Mouse (Mus musculus) intestine, embryonic 16.5 days (tissue): ENCODE data around the gene Camta1. TPM values are rescaled to one million over a fixed set of nuclear protein-coding genes. Genes with fewer than 3 reads are reported as not detected.

Experiments used
- ATAC-seq: fragments of 200-750 bp; cut with Nextera tagmentation; 2 replicates; pipeline ENCODE4 v1.8.0; 2017; ENCODE audit warnings: moderate TSS enrichment, moderate library complexity
- H3K27ac ChIP-seq: fragments of 300-500 bp; sonication (generic); 2 replicates; pipeline ENCODE4 v1.5.1; 2014; ENCODE audit warnings: mild to moderate bottlenecking, low read length
- H3K27me3 ChIP-seq: fragments of 300-500 bp; sonication (generic); replicated peaks from 2 replicates; pipeline ENCODE4 v1.6.1; 2014; ENCODE audit warnings: low read length, control low read depth, mixed read lengths; ENCODE audit not compliant: control insufficient read depth, insufficient read depth
- H3K36me3 ChIP-seq: fragments of 300-500 bp; sonication (generic); 2 replicates; pipeline ENCODE4 v1.6.1; 2014; ENCODE audit warnings: low read length, control low read depth; ENCODE audit not compliant: control insufficient read depth, insufficient read depth
- H3K4me1 ChIP-seq: fragments of 300-500 bp; sonication (generic); 2 replicates; pipeline ENCODE4 v1.6.1; 2014; ENCODE audit warnings: low read length, control low read depth, mixed read lengths; ENCODE audit not compliant: control insufficient read depth, insufficient read depth
- H3K4me2 ChIP-seq: fragments of 300-500 bp; sonication (generic); 2 replicates; pipeline ENCODE4 v1.6.1; 2014; ENCODE audit warnings: low read depth, low read length, control low read depth
- H3K4me3 ChIP-seq: fragments of 300-500 bp; sonication (generic); 2 replicates; pipeline ENCODE4 v1.5.1; 2014; ENCODE audit warnings: mild to moderate bottlenecking, low read length
- H3K9ac ChIP-seq: fragments of 300-500 bp; sonication (generic); 2 replicates; pipeline ENCODE4 v1.6.1; 2014; ENCODE audit warnings: low read depth, low read length
- H3K9me3 ChIP-seq: fragments of 300-500 bp; sonication (generic); 2 replicates; pipeline ENCODE4 v1.6.1; 2016; ENCODE audit warnings: low read length, control low read depth; ENCODE audit not compliant: control insufficient read depth
- WGBS: fragments of 180-500 bp; shearing (Covaris S2); extraction: QIAGEN DNeasy Blood & Tissue Kit; methylation state at CpG from one replicate; pipeline ENCODE4 v1.1.7; 2014; 5-methylcytosine and 5-hydroxymethylcytosine counted together
- polyA plus RNA-seq: library from polyadenylated mRNA; unstranded; fragments of >200 nt; fragmentation: Nextera tagmentation; extraction: Ambion mirVana; gene quantifications from 2 replicates; pipeline ENCODE4 v1.2.1, GENCODE M21; 2015

Camta1 gene
- polyA plus RNA-seq, 1 experiment from 2014 or later, result 69.1 TPM

DNA sequence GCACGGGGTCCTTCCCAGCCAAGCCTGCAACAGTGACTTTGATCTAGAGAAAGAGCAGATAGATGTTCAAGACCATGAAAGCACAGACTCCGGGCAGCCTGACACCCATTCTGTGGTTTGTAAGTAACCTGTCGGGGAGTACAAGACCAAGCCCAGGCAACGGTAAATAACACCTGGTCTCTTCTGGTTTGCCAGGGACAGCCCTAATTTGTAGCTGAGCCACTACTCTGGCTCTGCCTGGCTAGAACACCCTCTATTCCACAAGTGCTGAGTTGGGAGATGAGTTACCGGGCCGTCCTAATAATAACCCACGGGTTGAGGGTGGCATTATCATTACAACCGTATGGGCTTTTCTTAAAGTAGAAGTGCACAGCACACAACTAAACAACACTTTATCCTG, 954.6 kb downstream of the Camta1 start:
- Histone ChIP-seq H3K9me3 (no peaks in the 10 kb centered on the region), H3K36me3 (peaks cover 13% of the 10 kb centered on the region; the same call in 1 of the 2 replicates), H3K9ac (no peak overlapping the region), H3K27ac (no peak overlapping the region), H3K4me2 (no peak overlapping the region), H3K4me3 (no peak overlapping the region), H3K4me1 (peaks cover 6% of the 10 kb centered on the region), H3K27me3 (no peaks in the 10 kb centered on the region)
- WGBS, result 87% methylated on average over 8 of the region's 8 CpGs
- no peak for ATAC-seq

DNA sequence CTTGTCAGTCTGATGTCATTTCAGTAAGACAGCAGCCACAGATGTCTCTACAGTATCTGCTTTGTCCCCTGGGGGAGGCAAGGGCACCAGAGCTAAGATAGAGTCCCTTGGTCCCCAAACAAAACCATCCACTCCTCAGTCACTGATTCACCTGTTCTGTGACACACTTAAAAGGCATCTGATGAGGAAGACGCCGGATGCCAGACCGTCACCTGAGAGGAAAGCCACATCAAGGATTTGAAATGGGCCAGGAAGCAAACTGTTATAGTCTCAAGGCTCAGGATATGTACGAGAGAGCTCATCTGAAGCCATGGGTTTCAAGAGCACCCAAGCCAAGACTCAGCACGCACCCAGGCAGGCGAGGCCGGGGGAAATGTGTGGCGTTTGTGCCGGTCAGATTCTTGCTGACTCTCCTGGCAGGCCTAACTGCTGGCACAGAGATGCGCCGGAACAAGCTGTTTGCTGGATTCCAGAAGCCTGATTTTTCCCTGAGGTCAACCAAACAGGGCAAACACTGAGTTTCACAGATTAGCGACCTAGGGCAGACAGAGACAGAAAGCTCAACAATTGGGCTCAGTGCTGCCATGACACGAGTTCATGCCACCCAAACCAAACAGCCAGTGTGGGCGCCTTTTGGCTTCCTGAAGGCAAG, 958.5 kb downstream of the Camta1 start:
- 94% methylated on average over 14 of the region's 14 CpGs for WGBS
- Histone ChIP-seq H3K9ac (no peak overlapping the region), H3K4me3 (no peak overlapping the region), H3K27me3 (no peaks in the 10 kb centered on the region), H3K9me3 (no peaks in the 10 kb centered on the region), H3K4me1 (no peaks in the 10 kb centered on the region), H3K4me2 (no peak overlapping the region), H3K36me3 (peaks cover 21% of the 10 kb centered on the region), H3K27ac (no peak overlapping the region)
- ATAC-seq, result no peak

DNA sequence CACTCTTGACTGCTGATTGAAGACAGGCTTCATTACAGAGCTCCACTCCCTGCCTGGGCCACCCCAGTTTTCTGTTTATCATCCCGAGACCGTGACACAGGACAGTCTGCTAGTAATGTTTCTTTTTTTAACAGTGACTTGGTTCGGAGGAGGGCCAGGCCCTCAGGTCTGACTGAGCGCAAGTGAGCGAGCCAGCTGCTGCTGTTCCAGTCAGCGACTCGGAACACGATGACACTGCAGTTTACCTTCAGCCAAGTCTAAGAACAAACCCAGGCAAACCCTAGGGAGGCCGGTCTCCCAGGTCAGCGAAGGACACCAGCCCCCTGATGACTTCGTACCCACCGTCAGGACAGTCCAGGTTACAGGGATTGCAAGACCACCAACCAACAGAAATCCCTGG, 959.6 kb downstream of the Camta1 start:
- no peak overlapping the region for H3K4me2 ChIP-seq
- no peak overlapping the region for H3K4me3 ChIP-seq
- H3K27me3 ChIP-seq, result no peaks in the 10 kb centered on the region
- no peak overlapping the region for H3K27ac ChIP-seq
- H3K4me1 ChIP-seq, result no peaks in the 10 kb centered on the region
- ATAC-seq, result no peak
- no peaks in the 10 kb centered on the region for H3K9me3 ChIP-seq
- WGBS, result 89% methylated on average over 12 of the region's 12 CpGs
- H3K9ac ChIP-seq, result no peak overlapping the region
- H3K36me3 ChIP-seq, result peaks cover 21% of the 10 kb centered on the region

DNA sequence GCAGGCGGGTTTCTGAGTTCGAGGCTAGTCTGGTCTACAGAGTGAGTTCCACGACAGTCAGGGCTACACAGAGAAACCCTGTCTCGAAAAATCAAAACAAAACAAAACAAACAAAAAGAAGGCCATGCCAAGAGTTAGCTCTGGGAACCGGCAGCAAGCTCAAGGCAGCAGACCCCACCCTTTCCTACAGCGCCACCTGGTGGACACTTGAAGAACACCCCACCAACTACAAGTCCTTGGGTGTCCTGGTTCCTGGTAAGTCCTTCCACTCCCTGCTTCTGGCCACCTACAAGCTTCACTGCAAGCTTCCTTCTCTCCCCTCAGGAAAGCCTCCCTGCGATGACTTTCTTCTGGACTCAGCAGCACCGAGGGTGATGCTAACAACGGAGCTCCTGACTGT, 960.0 kb downstream of the Camta1 start:
- WGBS, result 51% methylated on average over 9 of the region's 9 CpGs
- H3K4me1 ChIP-seq, result no peaks in the 10 kb centered on the region
- no peak overlapping the region for H3K9ac ChIP-seq
- H3K27ac ChIP-seq, result no peak overlapping the region
- ATAC-seq, result peak; percentile 44; the same call in 1 of the 2 replicates
- H3K4me3 ChIP-seq, result no peak overlapping the region
- peaks cover 21% of the 10 kb centered on the region for H3K36me3 ChIP-seq
- H3K9me3 ChIP-seq, result no peaks in the 10 kb centered on the region
- no peaks in the 10 kb centered on the region for H3K27me3 ChIP-seq
- H3K4me2 ChIP-seq, result no peak overlapping the region

DNA sequence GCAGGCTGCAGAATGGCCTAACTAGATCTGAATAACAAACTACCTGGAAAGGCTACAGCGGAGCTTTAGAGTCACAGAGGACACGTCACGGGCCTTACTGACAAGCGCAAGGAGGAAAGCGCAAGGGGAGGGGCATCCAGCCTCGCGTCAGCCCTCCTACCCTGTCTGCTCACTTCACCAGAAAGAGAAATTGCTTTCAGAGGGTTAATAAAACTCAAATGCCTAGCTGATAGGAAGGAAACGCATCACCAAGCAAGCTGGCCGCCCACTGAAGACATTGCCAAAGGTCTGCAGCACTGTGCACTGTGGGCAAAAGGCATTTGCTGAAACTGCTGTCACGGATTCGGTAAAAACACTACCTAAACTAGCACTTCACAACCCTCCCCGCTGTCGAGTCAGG, 961.2 kb downstream of the Camta1 start:
- no peak overlapping the region for H3K27ac ChIP-seq
- H3K4me1 ChIP-seq, result peaks cover 3% of the 10 kb centered on the region; the same call in 1 of the 2 replicates
- H3K9ac ChIP-seq, result no peak overlapping the region
- H3K27me3 ChIP-seq, result no peaks in the 10 kb centered on the region
- peaks cover 21% of the 10 kb centered on the region for H3K36me3 ChIP-seq
- no peak overlapping the region for H3K4me2 ChIP-seq
- no peak overlapping the region for H3K4me3 ChIP-seq
- no peak for ATAC-seq
- no peaks in the 10 kb centered on the region for H3K9me3 ChIP-seq
- 93% methylated on average over 13 of the region's 13 CpGs for WGBS

DNA sequence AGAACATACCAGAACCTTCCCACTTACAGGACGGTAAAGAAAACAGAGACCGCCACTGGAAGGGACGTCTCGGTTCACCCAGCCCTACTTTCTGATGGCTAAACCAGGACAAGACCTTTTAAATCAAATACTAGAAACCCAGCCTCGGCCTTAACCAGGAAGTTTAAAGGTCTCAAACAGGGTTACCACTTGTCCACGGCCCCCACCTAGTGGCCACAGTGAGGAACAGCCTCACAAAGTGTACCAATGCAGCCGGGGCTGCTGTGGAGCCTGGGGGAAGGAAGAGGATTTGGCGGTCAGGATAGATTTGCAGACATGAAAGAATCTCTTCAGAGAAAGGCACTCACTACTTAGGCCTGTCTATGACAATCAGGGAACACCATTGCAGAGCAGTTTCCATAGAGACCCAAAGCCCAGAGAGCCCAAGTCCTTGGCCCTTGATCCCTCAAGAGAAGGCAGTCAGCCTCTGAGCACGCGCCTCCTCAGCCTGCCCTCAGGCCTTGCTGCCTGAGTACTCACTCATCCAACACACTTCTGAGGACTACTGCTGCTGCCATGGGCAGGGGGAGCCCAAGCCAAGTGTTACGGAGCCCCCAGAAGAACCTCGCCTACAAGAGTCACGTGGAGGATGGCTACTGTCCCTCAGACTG, 962.8 kb downstream of the Camta1 start:
- peak; percentile 67 for ATAC-seq
- Histone ChIP-seq H3K4me2 (no peak overlapping the region), H3K4me1 (peaks cover 5% of the 10 kb centered on the region), H3K9ac (no peak overlapping the region), H3K27me3 (no peaks in the 10 kb centered on the region), H3K4me3 (no peak overlapping the region), H3K36me3 (peaks cover 21% of the 10 kb centered on the region), H3K9me3 (no peaks in the 10 kb centered on the region), H3K27ac (no peak overlapping the region)
- WGBS, result 50% methylated on average over 13 of the region's 13 CpGs

DNA sequence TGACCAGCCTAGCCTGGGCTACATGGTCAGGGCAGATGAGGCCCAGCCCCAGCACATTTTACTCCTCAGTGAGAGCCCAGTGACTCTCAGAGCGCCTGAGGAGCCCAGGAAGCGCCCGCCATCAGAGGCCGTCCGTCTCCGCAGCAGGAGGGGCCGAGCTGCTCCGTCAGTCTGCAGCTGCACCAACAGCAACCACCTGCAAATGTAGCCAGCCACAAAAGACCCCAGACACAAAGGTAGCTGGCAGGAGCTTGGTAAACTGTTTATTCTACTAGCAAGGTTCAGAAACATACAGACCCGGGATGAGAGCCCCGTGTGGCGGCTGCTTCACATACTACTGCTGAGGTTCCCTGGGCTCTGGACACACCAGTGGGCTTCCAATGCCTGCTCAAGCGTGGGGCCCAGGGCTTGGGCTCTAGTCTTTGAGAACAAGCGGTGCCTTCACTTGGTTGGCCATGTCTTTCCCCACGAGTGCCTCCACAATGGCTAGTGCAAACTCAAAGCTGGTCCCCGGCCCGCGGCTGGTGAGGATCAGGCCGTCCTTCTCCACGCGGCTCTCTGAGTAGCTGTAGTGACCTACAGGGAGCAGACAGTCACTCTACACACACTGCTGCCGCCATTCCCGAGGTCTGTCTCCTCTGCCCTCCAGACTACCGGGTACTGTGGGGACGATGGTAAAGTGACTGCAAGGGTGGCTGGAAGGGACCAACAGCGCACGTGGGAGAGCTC, 964.6 kb downstream of the Camta1 start:
- no peak overlapping the region for H3K27ac ChIP-seq
- no peak overlapping the region for H3K4me3 ChIP-seq
- H3K27me3 ChIP-seq, result no peaks in the 10 kb centered on the region
- peaks cover 5% of the 10 kb centered on the region for H3K4me1 ChIP-seq
- H3K4me2 ChIP-seq, result no peak overlapping the region
- no peaks in the 10 kb centered on the region for H3K9me3 ChIP-seq
- no peak overlapping the region for H3K9ac ChIP-seq
- WGBS, result 93% methylated on average over 26 of the region's 26 CpGs
- H3K36me3 ChIP-seq, result peaks cover 15% of the 10 kb centered on the region
- no peak for ATAC-seq

DNA sequence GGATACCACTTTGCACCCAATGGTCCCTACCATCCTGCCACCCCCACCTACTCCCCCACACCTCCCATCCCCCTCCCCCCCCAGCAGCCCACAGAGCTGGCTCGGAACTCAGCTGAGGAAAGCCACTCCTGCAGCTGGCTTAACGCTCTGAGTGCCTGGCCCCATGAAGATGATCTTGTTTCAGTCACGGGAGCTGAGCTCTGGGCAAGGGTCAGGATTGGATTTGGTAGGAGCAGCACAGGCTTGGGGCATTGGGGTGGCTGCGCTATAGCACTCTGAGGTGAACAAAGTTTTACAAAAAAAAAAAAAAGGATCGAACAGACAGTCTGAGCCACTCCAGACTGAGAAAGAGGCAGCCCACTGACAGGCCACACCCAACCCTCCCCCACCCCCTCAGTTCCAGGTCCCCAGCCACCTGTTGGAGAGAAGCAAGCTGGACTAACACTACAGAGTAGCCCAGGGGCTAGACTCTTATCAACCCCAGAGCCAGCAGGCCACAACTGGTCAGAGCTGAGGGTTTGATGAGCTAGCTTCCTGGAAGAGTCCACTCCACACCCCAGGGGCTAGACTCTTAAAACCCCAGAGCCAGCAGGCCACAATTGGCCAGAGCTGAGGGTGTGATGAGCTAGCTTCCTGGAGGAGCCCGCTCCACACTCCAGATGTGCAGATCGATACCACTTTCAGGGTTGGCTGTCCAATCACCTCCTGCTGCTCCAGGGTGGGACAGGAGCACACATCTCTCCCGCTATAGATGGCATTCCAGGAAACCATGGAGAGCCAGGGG, 966.8 kb downstream of the Camta1 start:
- no peak overlapping the region for H3K27ac ChIP-seq
- peaks cover 7% of the 10 kb centered on the region for H3K36me3 ChIP-seq
- no peak overlapping the region for H3K4me2 ChIP-seq
- H3K4me1 ChIP-seq, result peaks cover 12% of the 10 kb centered on the region
- no peaks in the 10 kb centered on the region for H3K27me3 ChIP-seq
- 0 out of 2 replicates have a peak overlapping the region, but pooled peaks have one; percentile 26 for H3K9ac ChIP-seq
- H3K4me3 ChIP-seq, result no peak overlapping the region
- 0 out of 2 replicates have a peak, but pooled peaks have one; percentile 6 for ATAC-seq
- H3K9me3 ChIP-seq, result no peaks in the 10 kb centered on the region
- 62% methylated on average over 8 of the region's 8 CpGs for WGBS

DNA sequence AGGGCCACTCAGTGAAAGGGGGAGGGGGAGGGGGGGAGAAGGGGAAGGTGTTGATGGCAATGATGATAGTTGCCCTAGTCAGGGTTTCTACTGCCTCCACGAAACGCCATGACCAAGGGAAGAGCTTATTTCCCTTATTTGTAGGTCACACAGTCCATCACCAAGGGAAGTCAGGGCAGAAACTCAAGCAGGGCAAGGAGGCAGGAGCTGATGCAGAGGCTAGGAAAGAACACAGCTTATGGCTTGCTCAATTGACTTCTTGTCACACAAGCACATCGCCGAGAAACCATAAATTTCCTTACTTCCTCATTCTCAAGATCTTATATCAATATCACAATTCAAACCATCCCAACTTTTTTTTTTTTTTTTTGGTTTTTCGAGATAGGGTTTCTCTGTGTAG, 970.4 kb downstream of the Camta1 start:
- Histone ChIP-seq H3K4me2 (no peak overlapping the region), H3K4me1 (peaks cover 17% of the 10 kb centered on the region), H3K9ac (no peak overlapping the region), H3K27me3 (no peaks in the 10 kb centered on the region), H3K9me3 (no peaks in the 10 kb centered on the region), H3K4me3 (no peak overlapping the region), H3K27ac (no peak overlapping the region), H3K36me3 (no peaks in the 10 kb centered on the region)
- WGBS, result 67% methylated on average over 5 of the region's 5 CpGs
- no peak for ATAC-seq
